In genomic region chr11:3804639-3805038, GRCm38 (mm10) we compare ENCODE assay signal across 17 mouse cellular contexts. TPM values are rescaled to one million over a fixed set of nuclear protein-coding genes. Genes with fewer than 3 reads are reported as not detected.
DNase-seq lines count a peak whose midpoint lies in the region; ATAC-seq and TF ChIP-seq lines count a peak whose summit lies in the region.
"Had no signal": no experiment of that assay in that cellular context is flagged by ENCODE, and none has a peak within 500 bp of the region (broad histone marks: within the 10 kb centered on the region; RNA-seq: fewer than 3 reads in every experiment).

No protein-coding gene starts in this region.

- no peak overlapping the region for H3K4me3 ChIP-seq in cerebellum, adult 2 months (replicated peaks; ENCODE audit: insufficient read depth, low read depth, low read length)
- no peak overlapping the region for H3K4me3 ChIP-seq in left cerebral cortex, adult 2 months
- H3K4me3 ChIP-seq in E14TG2a.4 (replicated peaks; ENCODE audit: low read length), result no peak overlapping the region
- H3K4me3 ChIP-seq in midbrain, embryonic 16.5 days (ENCODE audit: low read depth, low read length), result no peak overlapping the region
- H3K4me3 ChIP-seq: embryonic facial prominence, embryonic 12.5 days; gastrocnemius, adult 2 months; heart, embryonic 13.5 days; kidney, embryonic 15.5 days; limb, embryonic 12.5 days; midbrain, embryonic 10.5 days; neural tube, embryonic 15.5 days had no signal

- TF ChIP-seq CTCF in cerebellum, adult 2 months (IDR thresholded peaks at IDR 0.05; ENCODE audit: borderline replicate concordance, insufficient read depth, low read depth, low read length), result peak; percentile 26; the same call in 1 of the 2 replicates
- peak; percentile 29 for TF ChIP-seq CTCF in left cerebral cortex, adult 2 months (IDR thresholded peaks at IDR 0.05)
- TF ChIP-seq CTCF in E14TG2a.4 (conservative IDR thresholded peaks at IDR 0.05; ENCODE audit: low read length), result peak; percentile 77
- peak; percentile 19; the same call in 1 of the 2 replicates for TF ChIP-seq CTCF in brain, embryonic 14.5 days (IDR thresholded peaks at IDR 0.05; ENCODE audit: borderline replicate concordance, extremely low read depth, insufficient read depth, insufficient read length)

- ATAC-seq in midbrain, embryonic 16.5 days, result no peak

- no peak overlapping the region for H3K4me2 ChIP-seq in midbrain, embryonic 16.5 days (ENCODE audit: low read length)
- H3K4me2 ChIP-seq: embryonic facial prominence, embryonic 12.5 days; heart, embryonic 13.5 days; kidney, embryonic 15.5 days; limb, embryonic 12.5 days; neural tube, embryonic 15.5 days had no signal

- H3K9ac ChIP-seq in midbrain, embryonic 16.5 days (ENCODE audit: low read depth, low read length), result no peak overlapping the region
- H3K9ac ChIP-seq: embryonic facial prominence, embryonic 12.5 days; heart, embryonic 13.5 days; kidney, embryonic 15.5 days; limb, embryonic 12.5 days; neural tube, embryonic 15.5 days had no signal

- no peak for TF ChIP-seq POLR2A in cerebellum, adult 2 months (IDR thresholded peaks at IDR 0.05; ENCODE audit: borderline replicate concordance, insufficient read depth, low read length)
- TF ChIP-seq POLR2A in brain, embryonic 14.5 days (IDR thresholded peaks at IDR 0.05; ENCODE audit: borderline replicate concordance, extremely low read depth, insufficient read depth, insufficient read length, poor library complexity, severe bottlenecking), result no peak

- H3K4me1 ChIP-seq in cerebellum, adult 2 months (ENCODE audit: control insufficient read depth, insufficient read depth, low read length), result peaks cover 17% of the 10 kb centered on the region
- H3K4me1 ChIP-seq in E14TG2a.4 (replicated peaks; ENCODE audit: low read depth, low read length), result peaks cover 16% of the 10 kb centered on the region
- no peaks in the 10 kb centered on the region for H3K4me1 ChIP-seq in midbrain, embryonic 16.5 days (ENCODE audit: control insufficient read depth, insufficient read depth, low read length)
- H3K4me1 ChIP-seq: embryonic facial prominence, embryonic 12.5 days; heart, embryonic 13.5 days; kidney, embryonic 15.5 days; limb, embryonic 12.5 days; midbrain, embryonic 10.5 days; neural tube, embryonic 15.5 days had no signal

- peaks cover 4% of the 10 kb centered on the region; the same call in 1 of the 2 replicates for H3K9me3 ChIP-seq in E14TG2a.4 (ENCODE audit: low read length)
- H3K9me3 ChIP-seq in midbrain, embryonic 16.5 days (replicated peaks; ENCODE audit: control insufficient read depth, low read length, poor library complexity, severe bottlenecking), result no peaks in the 10 kb centered on the region
- H3K9me3 ChIP-seq: embryonic facial prominence, embryonic 12.5 days; heart, embryonic 13.5 days; kidney, embryonic 15.5 days; neural tube, embryonic 15.5 days had no signal

- WGBS in cerebellum, adult 2 months, result 98% methylated on average over 2 of the region's 2 CpGs
- 98% methylated on average over 2 of the region's 2 CpGs for WGBS in midbrain, embryonic 16.5 days

- no peaks in the 10 kb centered on the region for H3K36me3 ChIP-seq in E14TG2a.4 (ENCODE audit: insufficient read depth, low read length)
- H3K36me3 ChIP-seq in midbrain, embryonic 16.5 days (ENCODE audit: control insufficient read depth, insufficient read depth, low read length), result no peaks in the 10 kb centered on the region
- H3K36me3 ChIP-seq: embryonic facial prominence, embryonic 12.5 days; heart, embryonic 13.5 days; kidney, embryonic 15.5 days; limb, embryonic 12.5 days; midbrain, embryonic 10.5 days; neural tube, embryonic 15.5 days had no signal

- intact Hi-C loops in left cerebral cortex, adult 2 months (cut with DNase I), result loop anchor here (5.0 kb wide), 1 partner anchor 267 kb away; no protein-coding TSS in a partner anchor
- intact Hi-C loops in left cerebral cortex, postnatal 4 days (cut with DNase I), result loop anchor here (5.0 kb wide), 1 partner anchor 108 kb away; the partner anchor contains the start of gene Slc35e4

- no peak for DNase-seq in cerebellum, adult 2 months
- DNase-seq in cerebellum, postnatal 36 days, result no peak
- DNase-seq in left cerebral cortex, adult 2 months (ENCODE audit: extremely low spot score in 1 of 2, low spot score in 2 of 2), result no peak
- no peak for DNase-seq in left cerebral cortex, postnatal 4 days
- DNase-seq in brain, embryonic 14.5 days (ENCODE audit: low read depth), result no peak
- DNase-seq in adrenal gland, postnatal 4 days (ENCODE audit: low spot score in 2 of 2), result no peak
- DNase-seq: cerebellum, adult 11-12 months; gastrocnemius, adult 2 months had no signal

- H3K27ac ChIP-seq in cerebellum, adult 2 months (ENCODE audit: insufficient read depth, low read length), result no peak overlapping the region
- H3K27ac ChIP-seq in left cerebral cortex, adult 2 months, result no peak overlapping the region
- H3K27ac ChIP-seq in midbrain, embryonic 16.5 days (ENCODE audit: low read length), result no peak overlapping the region
- H3K27ac ChIP-seq: embryonic facial prominence, embryonic 12.5 days; gastrocnemius, adult 2 months; heart, embryonic 13.5 days; kidney, embryonic 15.5 days; limb, embryonic 12.5 days; midbrain, embryonic 10.5 days; neural tube, embryonic 15.5 days had no signal

- H3K27me3 ChIP-seq in cerebellum, adult 2 months (ENCODE audit: control insufficient read depth, insufficient read depth, low read length), result no peaks in the 10 kb centered on the region
- no peaks in the 10 kb centered on the region for H3K27me3 ChIP-seq in E14TG2a.4 (ENCODE audit: insufficient read depth, low read length)
- no peaks in the 10 kb centered on the region for H3K27me3 ChIP-seq in midbrain, embryonic 16.5 days (ENCODE audit: control insufficient read depth, insufficient read depth, low read depth, low read length)
- H3K27me3 ChIP-seq: embryonic facial prominence, embryonic 12.5 days; kidney, embryonic 15.5 days; limb, embryonic 12.5 days; neural tube, embryonic 15.5 days had no signal

RNA-seq across cellular contexts. Expression of gene Osbp2, which starts 59.1 kb away (rescaled TPM):
- 71.3 and 81.7 TPM in 2 replicates for polyA plus RNA-seq in cerebellum, adult 2 months (2012; rRNA removed)
- 100 to 1,000 TPM; 141 to 149 TPM for total RNA-seq in left cerebral cortex, adult 2 months (2021)
- 10 to 100 TPM; 61.6 to 62.1 TPM for total RNA-seq in left cerebral cortex, postnatal 4 days (2021)
- polyA plus RNA-seq in brain, embryonic 14.5 days (2012; rRNA removed), result 18.4 and 26.2 TPM in 2 replicates
- 35.7 and 40.9 TPM in 2 replicates for polyA plus RNA-seq in midbrain, embryonic 16.5 days (2015; fragmentation: Nextera tagmentation; extraction: Ambion mirVana)
- 1 to 10 TPM; 2.4 to 2.5 TPM for total RNA-seq in adrenal gland, postnatal 4 days (2021)
- total RNA-seq: hematopoietic stem cell, adult 5-6 weeks had no signal

Comparison
In these comparisons a context has a peak if more than half of its experiments do, and no peak if none do; other contexts are left out.
1. CTCF ChIP-seq: peak in every context shown above with its lines; median percentile 77 in E14TG2a.4; 29 in left cerebral cortex, adult 2 months; 26 in cerebellum, adult 2 months; 19 in brain, embryonic 14.5 days.
2. RNA of gene Osbp2, which starts 59.1 kb away (total RNA-seq): 141 to 149 TPM in left cerebral cortex, adult 2 months and 61.6 to 62.1 TPM in left cerebral cortex, postnatal 4 days; 2.4 to 2.5 TPM in adrenal gland, postnatal 4 days; every median in the first group is over 10 times any median in the second.